Mouse (Mus musculus) Muller cell, postnatal 12 days (primary cell): ENCODE results near the gene Kdm3a.

Experiments used
- DNase-seq: peaks from one replicate; pipeline ENCODE4 v3.0.0-alpha.2; 2015; ENCODE audit errors: inconsistent ontology term

The Kdm3a gene

DNA sequence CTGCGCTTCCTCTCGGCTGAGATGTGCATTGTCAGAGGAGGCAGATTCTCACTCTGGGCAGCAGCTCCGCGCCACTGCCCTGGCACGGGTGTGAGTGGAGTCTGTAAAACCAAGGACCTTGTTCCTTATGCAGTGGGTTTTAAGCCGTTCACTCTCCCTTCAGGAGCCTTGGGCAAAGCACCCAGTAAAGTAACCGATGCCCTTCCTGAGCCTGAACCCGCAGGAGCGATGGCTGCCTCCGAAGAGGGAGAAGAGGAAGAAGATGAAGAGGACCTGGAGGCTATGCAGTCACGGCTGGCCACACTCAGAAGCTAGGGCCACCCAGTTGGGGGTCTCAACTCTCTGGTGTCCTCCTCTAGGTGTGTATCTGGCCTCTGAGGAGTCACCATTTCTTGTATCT, 53.3 kb downstream of the Kdm3a start:
- no peak for DNase-seq

DNA sequence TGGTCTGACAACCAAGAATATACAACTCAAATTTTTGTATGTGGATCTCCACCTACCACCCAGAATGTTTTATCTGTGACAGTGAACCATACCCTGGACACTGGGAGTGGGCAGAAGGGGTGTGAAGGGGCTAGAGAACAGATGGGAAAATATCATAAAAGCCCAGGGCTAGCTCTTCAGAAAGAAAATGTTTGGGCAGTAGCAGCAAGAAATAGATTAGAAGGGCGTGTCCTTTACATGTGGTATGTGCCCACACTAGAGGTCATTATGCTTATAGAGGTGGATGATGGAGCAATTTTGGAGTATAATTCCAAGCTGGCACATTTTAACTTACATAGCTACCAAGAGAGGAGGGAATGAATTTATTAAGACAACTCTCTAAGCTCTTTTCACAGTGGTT, 57.4 kb downstream of the Kdm3a start:
- no peak for DNase-seq

DNA sequence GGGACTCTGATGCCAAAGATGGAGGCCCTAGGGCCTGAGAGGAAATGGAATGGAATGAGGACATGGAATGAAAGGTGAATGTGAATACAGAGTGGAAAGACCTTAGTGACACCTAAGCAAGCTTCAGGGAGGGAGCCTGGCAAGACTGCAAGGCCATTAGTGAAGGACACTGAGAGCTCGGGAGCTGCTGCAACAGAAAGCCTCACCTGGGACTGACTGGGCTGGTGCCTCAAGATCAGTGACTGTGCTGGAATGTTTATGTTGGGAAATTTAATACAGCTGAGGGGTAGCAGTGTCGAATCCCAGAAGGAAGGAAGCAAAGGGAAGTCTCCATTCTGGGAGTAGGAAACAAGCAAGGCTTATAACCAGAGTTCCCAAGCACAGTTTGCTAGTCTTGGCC, 63.8 kb downstream of the Kdm3a start:
- DNase-seq: no peak

DNA sequence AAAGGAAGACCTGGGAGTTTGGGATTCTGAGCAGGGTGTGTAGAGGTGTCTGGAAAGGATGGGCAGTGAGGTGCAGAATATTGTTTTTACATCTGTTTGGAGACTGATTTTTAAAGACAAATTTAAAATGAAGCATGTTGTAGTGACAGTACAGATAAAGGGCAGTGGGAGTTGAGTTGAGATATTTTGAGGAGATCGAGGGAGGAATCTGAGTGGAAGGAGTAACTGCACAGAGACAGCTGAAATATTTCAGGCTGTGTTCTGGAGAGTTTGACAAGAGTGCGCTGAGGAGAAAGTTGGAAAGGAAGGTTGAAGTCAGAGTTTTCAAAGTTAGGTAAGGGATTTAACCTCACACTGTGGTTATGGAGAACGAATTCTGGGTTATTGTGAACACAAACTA, 64.2 kb downstream of the Kdm3a start:
- DNase-seq: no peak

DNA sequence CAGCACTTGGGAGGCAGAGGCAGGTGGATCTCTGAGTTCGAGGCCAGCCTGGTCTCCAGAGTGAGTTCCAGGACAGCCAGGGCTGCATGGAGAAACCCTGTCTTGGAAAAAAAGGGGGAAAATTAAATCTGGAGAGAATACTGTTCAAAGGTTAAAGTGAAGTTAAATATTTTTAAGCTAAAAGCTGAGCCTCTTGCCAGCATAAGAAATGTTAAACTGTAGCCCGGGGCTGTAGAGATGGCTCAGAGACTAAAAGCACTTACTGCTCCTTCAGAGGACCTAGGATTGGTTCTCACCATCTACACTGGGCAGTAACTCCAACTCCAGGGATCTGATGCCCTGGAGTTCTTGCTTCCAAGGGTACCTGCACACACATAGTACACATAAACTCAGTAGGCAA, 76.0 kb downstream of the Kdm3a start:
- DNase-seq: no peak

DNA sequence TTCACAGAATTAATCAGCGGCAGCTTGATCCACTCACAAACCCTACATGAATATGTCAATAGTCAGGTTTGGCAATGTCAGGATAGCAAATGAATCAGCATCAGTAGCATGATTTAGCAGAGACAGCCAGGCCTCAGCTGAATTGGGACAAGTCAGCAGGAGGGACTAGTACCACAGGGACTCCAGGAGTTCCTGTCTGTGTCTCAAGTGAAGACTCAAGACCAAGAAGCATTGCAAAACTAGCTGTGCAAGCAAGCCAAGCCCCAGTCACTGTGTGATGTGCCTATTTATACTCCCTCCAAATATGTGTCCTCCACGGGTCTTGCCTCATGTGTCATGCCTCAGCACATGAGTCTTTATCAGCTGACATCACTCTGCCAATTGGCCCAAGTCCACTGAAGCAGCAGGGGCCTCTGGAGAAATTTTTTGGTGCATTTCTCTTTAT, 77.3 kb downstream of the Kdm3a start:
- DNase-seq: peak; percentile 30

DNA sequence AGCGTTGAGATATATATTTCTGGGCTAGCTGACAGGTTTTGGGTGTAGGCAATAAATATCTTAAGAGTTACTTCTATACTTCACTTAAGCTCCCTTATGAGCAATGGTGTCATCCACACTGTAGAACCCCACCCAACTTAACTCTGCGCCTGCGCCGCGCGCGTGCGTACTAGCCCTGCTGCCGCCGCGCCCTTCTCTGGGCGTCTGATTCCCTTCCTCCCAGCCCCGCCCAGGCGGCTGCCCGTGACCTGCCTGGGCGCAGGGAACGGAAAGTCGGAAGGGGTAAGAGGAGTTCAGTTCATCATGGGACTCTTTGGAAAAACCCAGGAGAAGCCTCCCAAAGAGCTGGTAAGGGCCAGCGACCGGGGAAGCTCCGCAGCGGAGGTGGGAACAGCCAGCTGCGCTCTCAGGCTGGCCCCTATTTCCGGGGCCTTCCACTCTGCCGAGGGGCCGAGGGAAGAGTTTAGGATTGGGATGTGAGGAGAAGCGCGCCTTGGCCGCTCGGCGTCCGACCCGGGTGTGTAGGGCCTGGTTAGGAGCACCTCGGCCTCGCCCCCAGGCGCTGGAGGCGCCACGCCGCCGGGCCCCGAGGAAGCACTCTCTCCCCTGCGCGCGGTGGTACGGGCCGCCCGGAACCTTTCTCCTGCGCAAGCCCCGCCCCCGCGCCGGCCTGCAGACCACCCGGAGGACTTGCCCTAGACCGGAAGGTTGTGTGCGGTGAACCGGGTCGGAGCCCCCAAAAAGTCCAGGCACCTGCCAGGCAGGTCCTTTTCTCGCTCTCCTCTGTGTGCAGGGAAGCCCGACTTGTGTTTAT, 88.9 kb downstream of the Kdm3a start, which contains the start of gene Chmp3:
TSS of gene Chmp3 (plus strand) at position 112 of the 814 bp plus-strand sequence.
- peak; percentile 97 for DNase-seq
